Mouse (Mus musculus) spleen, postnatal 14 days (tissue): ENCODE data around the gene Snx18.

ENCODE experiments used
- DNase-seq, 2 experiments: peaks; one replicate each; pipeline ENCODE4 v3.0.0; 2021 to 2022; ENCODE audit warnings: low spot score in 2 of 2

The Snx18 gene

DNA sequence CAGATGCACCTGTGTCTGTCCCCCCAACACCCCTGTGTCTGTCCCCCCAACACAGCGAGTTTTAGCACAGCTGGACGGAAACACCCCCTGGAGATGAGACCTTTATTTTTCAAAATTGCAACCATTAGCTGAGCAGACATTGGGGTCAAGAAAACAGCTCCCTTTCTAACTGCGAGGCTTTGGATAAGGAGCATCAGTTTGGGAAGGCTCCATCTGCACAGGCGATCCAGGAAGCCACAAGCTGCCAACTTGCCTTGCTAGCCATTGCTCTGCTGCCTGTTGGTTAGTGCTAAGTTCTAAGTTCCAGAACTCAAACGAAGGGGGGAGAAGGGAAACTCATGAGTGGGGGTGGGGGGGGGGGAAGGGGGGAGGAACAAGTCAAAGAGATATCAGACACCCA lies 51.4 kb downstream of the Snx18 start:
- DNase-seq: no peak

- no peak for DNase-seq
These were observed 52.0 kb downstream of the Snx18 start for GRCm38 (mm10) chr13:113566411-113566810.

DNA sequence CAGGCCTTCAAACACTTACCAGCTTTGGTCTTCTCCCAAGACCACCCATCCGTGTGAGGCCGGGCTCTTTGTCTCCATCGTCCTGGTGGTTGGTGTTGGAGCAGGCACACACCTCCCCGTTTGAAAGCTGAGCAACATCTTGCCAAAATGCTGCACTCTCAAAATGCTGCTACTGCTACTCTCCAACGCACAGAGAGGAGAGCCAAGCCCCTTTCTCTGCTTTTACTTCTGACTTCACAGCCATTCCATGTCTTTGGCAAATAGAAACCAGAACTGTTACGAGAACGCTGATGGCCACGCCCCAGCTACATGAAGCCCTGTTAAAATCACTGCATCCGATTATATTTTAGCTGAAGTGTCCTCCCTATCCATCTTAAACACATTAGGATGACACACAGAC lies 58.7 kb downstream of the Snx18 start:
- DNase-seq: no peak

DNA sequence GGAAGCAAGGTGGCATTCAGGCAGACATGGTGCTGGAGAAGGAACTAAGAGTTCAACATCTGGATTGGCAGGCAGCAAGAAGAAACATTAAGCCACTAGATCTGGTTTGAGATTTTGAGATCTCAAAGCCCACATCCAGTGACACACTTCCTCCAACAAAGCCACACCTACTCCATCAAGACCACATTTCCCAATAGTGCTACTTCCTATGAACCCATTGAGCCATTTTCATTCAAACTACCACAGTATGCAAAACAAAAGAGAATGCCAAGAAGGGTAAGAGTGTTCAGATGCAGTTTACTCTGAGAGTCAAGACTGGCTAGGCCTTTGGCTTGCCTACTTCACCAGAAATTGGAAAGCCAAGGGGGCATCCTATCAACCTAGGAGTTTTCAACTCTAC lies 61.8 kb downstream of the Snx18 start:
- no peak for DNase-seq

- no peak for DNase-seq
These were observed 63.1 kb downstream of the Snx18 start for GRCm38 (mm10) chr13:113555226-113555625.

- no peak for DNase-seq
These were observed 64.6 kb downstream of the Snx18 start for GRCm38 (mm10) chr13:113553603-113554230.

GRCm38 (mm10) chr13:113552341-113552740 lies 66.0 kb downstream of the Snx18 start:
- no peak for DNase-seq

GRCm38 (mm10) chr13:113550866-113551565 lies 67.3 kb downstream of the Snx18 start:
- no peak for DNase-seq

GRCm38 (mm10) chr13:113549021-113549420 lies 69.3 kb downstream of the Snx18 start:
- DNase-seq: no peak

DNA sequence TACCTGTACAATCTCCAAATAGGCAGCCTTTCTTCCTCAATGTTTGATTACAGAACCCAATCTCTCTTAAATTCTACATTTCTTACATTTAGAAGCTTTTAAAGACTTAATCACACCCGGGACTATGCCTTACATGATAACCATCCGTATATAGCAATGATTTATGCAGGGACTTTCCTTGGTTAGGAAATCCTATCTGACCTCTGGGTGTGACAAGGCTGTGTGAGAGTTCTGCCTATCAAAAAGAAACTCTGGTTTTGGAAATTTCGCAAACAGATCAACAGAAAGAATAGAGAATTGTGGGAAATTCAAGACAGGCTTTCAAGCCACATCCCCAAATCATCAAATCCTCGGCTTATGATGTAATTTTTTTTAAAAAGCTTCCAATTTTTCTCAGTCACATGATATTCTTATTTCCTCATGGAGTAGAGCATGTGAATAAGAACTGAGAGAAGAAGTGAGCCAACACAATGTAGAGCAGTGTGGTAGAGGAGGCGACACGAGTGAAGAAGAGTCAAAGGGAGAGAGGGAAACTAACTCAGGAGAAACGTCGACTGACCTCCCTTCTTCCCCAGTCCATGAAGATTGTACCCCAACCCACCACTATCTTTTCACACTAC lies 70.4 kb downstream of the Snx18 start:
- DNase-seq: no peak

DNA sequence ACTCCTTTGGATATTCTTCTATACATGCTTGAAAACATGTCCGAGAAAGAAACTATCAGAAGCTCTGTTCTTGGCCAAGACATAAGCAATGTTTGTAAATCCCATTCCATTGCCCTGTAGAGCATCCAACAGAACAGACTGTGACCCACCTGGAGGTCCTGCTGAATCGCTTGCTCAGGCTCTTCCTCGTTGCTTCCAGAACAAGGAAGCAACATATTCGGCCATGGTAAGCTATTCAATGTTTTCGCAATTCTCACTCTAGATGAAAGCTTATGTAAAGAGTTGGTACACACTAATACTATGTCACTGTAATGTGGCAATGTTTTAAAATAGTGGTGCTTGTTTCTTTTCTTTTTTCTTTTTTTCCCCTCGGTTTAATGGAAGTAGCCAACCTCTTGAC lies 76.0 kb downstream of the Snx18 start:
- no peak for DNase-seq
